Mouse (Mus musculus) right cerebral cortex, adult 2 months (tissue): ENCODE measurements at regions not wholly inside any gene's neighbourhood (a gene's known extent, or its start where the extent isn't known, plus 50 kb on each side); places are given as distances from the start of the nearest gene placed in this dataset.

ENCODE experiments used
- DNase-seq, 2 experiments: peaks; one replicate each; pipeline ENCODE4 v3.0.0; 2021 to 2022; ENCODE audit warnings: low spot score in 2 of 2

- peak in 1 of 2 experiments; percentile 21 for DNase-seq
These were observed 212.4 kb downstream of the Efhb start for GRCm38 (mm10) chr17:53250570-53251265.

GRCm38 (mm10) chr17:53248501-53248900 is 214.6 kb downstream of the Efhb start:
- DNase-seq, result no peak

GRCm38 (mm10) chr17:53247593-53248236 is 215.4 kb downstream of the Efhb start:
- no peak for DNase-seq

- DNase-seq, result no peak
These were observed 252.7 kb downstream of the Efhb start for GRCm38 (mm10) chr17:53210416-53210772.

GRCm38 (mm10) chr17:53209720-53210415 is 253.3 kb downstream of the Efhb start:
- no peak for DNase-seq
